Mouse (Mus musculus): ENCODE data around the gene Car5a. TPM values are rescaled to one million over a fixed set of nuclear protein-coding genes. Genes with fewer than 3 reads are reported as not detected.

The Car5a gene
- total and polyA plus RNA-seq, 3 experiments = not detected

- peak; percentile 99 for DNase-seq
- Histone ChIP-seq H3K27me3 (ENCODE audit: control insufficient read depth, insufficient read depth, low read length) (no peaks in the 10 kb centered on the region), H3K27ac (peak overlapping the region; percentile 99), H3K36me3 (ENCODE audit: control insufficient read depth, insufficient read depth, low read length) (no peaks in the 10 kb centered on the region), H3K4me1 (ENCODE audit: control insufficient read depth, insufficient read depth, low read length) (peaks cover 10% of the 10 kb centered on the region), H3K9ac (ENCODE audit: low read depth, low read length) (peak overlapping the region; percentile 95), H3K79me2 (replicated peaks; ENCODE audit: control insufficient read depth, insufficient read depth, low read length) (no peaks in the 10 kb centered on the region), H3K4me3 (peak overlapping the region; percentile 81)
- under 1% methylated on average over 64 of the region's 66 CpGs for WGBS
- intact Hi-C loops (cut with DNase I) = no loop called here
- TF ChIP-seq CTCF (IDR thresholded peaks at IDR 0.05) (0 out of 2 replicates have a peak, but pooled peaks have one; percentile 4), POLR2A (IDR thresholded peaks at IDR 0.05; ENCODE audit: insufficient read depth, low read depth, low read length) (peak; percentile 74; the same call in 1 of the 2 replicates), EP300 (IDR thresholded peaks at IDR 0.05; ENCODE audit: insufficient read depth, low read depth, low read length) (peak; percentile 95)
These were observed 5.4 kb upstream of the Car5a start for GRCm38 (mm10) chr8:121949941-121950748.

- peak within 1 kb of the TSS; percentile 95 for H3K9ac ChIP-seq (ENCODE audit: low read depth, low read length)
- no peaks in the 10 kb centered on the region for H3K79me2 ChIP-seq (replicated peaks; ENCODE audit: control insufficient read depth, insufficient read depth, low read length)
- intact Hi-C loops (cut with DNase I) = no loop called here
- H3K4me3 ChIP-seq = peak within 1 kb of the TSS; percentile 81
- no peaks in the 10 kb centered on the region for H3K36me3 ChIP-seq (ENCODE audit: control insufficient read depth, insufficient read depth, low read length)
- TF ChIP-seq CTCF (IDR thresholded peaks at IDR 0.05) (no peak), POLR2A (IDR thresholded peaks at IDR 0.05; ENCODE audit: insufficient read depth, low read depth, low read length) (no peak), EP300 (IDR thresholded peaks at IDR 0.05; ENCODE audit: insufficient read depth, low read depth, low read length) (no peak)
- no peaks in the 10 kb centered on the region for H3K27me3 ChIP-seq (ENCODE audit: control insufficient read depth, insufficient read depth, low read length)
- 41% methylated on average over 6 of the region's 6 CpGs for WGBS
- no peak for DNase-seq
- peaks cover 10% of the 10 kb centered on the region for H3K4me1 ChIP-seq (ENCODE audit: control insufficient read depth, insufficient read depth, low read length)
- H3K27ac ChIP-seq = peak within 1 kb of the TSS; percentile 99
These were observed 4.6 kb upstream of the Car5a start, which contains the start of gene Banp for GRCm38 (mm10) chr8:121949222-121949800. Gene Banp (plus strand): TSS chr8:121949750.

- Histone ChIP-seq H3K36me3 (ENCODE audit: control insufficient read depth, insufficient read depth, low read length) (no peaks in the 10 kb centered on the region), H3K4me1 (ENCODE audit: control insufficient read depth, insufficient read depth, low read length) (peaks cover 10% of the 10 kb centered on the region), H3K9ac (ENCODE audit: low read depth, low read length) (peak overlapping the region; percentile 39), H3K79me2 (replicated peaks; ENCODE audit: control insufficient read depth, insufficient read depth, low read length) (no peaks in the 10 kb centered on the region), H3K27ac (peak overlapping the region; percentile 57), H3K4me3 (peak overlapping the region; percentile 41), H3K27me3 (ENCODE audit: control insufficient read depth, insufficient read depth, low read length) (no peaks in the 10 kb centered on the region)
- DNase-seq = no peak
- intact Hi-C loops (cut with DNase I) = no loop called here
- 41% methylated on average over 19 of the region's 19 CpGs for WGBS
- TF ChIP-seq POLR2A (IDR thresholded peaks at IDR 0.05; ENCODE audit: insufficient read depth, low read depth, low read length) (no peak), EP300 (IDR thresholded peaks at IDR 0.05; ENCODE audit: insufficient read depth, low read depth, low read length) (no peak), CTCF (IDR thresholded peaks at IDR 0.05) (no peak)
These were observed 3.8 kb upstream of the Car5a start for GRCm38 (mm10) chr8:121948321-121949145.

- peak; percentile 91 to 92 for DNase-seq
- H3K4me3 ChIP-seq = peak overlapping the region; percentile 41
- under 1% methylated on average over 18 of the region's 18 CpGs for WGBS
- intact Hi-C loops (cut with DNase I) = no loop called here
- peak overlapping the region; percentile 39 for H3K9ac ChIP-seq (ENCODE audit: low read depth, low read length)
- peak overlapping the region; percentile 57 for H3K27ac ChIP-seq
- peaks cover 10% of the 10 kb centered on the region for H3K4me1 ChIP-seq (ENCODE audit: control insufficient read depth, insufficient read depth, low read length)
- TF ChIP-seq CTCF (IDR thresholded peaks at IDR 0.05) = no peak
- TF ChIP-seq POLR2A (IDR thresholded peaks at IDR 0.05; ENCODE audit: insufficient read depth, low read depth, low read length) = peak; percentile 77
- 0 out of 2 replicates have a peak, but pooled peaks have one; percentile 21 for TF ChIP-seq EP300 (IDR thresholded peaks at IDR 0.05; ENCODE audit: insufficient read depth, low read depth, low read length)
- H3K27me3 ChIP-seq (ENCODE audit: control insufficient read depth, insufficient read depth, low read length) = no peaks in the 10 kb centered on the region
- no peaks in the 10 kb centered on the region for H3K79me2 ChIP-seq (replicated peaks; ENCODE audit: control insufficient read depth, insufficient read depth, low read length)
- H3K36me3 ChIP-seq (ENCODE audit: control insufficient read depth, insufficient read depth, low read length) = no peaks in the 10 kb centered on the region
These were observed 3.0 kb upstream of the Car5a start for GRCm38 (mm10) chr8:121947753-121948141.

GRCm38 (mm10) chr8:121947047-121947752, 2.5 kb upstream of the Car5a start:
- 42% methylated on average over 19 of the region's 19 CpGs for WGBS
- intact Hi-C loops (cut with DNase I) = no loop called here
- H3K79me2 ChIP-seq (replicated peaks; ENCODE audit: control insufficient read depth, insufficient read depth, low read length) = no peaks in the 10 kb centered on the region
- H3K9ac ChIP-seq (ENCODE audit: low read depth, low read length) = peak overlapping the region; percentile 7; the same call in 1 of the 2 replicates
- no peaks in the 10 kb centered on the region for H3K27me3 ChIP-seq (ENCODE audit: control insufficient read depth, insufficient read depth, low read length)
- H3K4me1 ChIP-seq (ENCODE audit: control insufficient read depth, insufficient read depth, low read length) = peaks cover 10% of the 10 kb centered on the region
- no peak for DNase-seq
- peak overlapping the region; percentile 41 for H3K4me3 ChIP-seq
- TF ChIP-seq CTCF (IDR thresholded peaks at IDR 0.05) (no peak), POLR2A (IDR thresholded peaks at IDR 0.05; ENCODE audit: insufficient read depth, low read depth, low read length) (no peak), EP300 (IDR thresholded peaks at IDR 0.05; ENCODE audit: insufficient read depth, low read depth, low read length) (no peak)
- H3K27ac ChIP-seq = peak overlapping the region; percentile 57
- H3K36me3 ChIP-seq (ENCODE audit: control insufficient read depth, insufficient read depth, low read length) = no peaks in the 10 kb centered on the region

Data from heart, adult 2 months (tissue).